Mouse (Mus musculus): ENCODE results near the gene Slc17a7.
"Not testable (repeated sequence)": the region's sequence is repeated elsewhere in the genome, so short reads cannot be mapped to it uniquely, and the experiment has no call there.

Gene Slc17a7

GRCm38 (mm10) chr7:45154096-45154992 lies 9.4 kb upstream of the Slc17a7 start, which contains the start of the genes Pih1d1 and Aldh16a1:
TSS of gene Pih1d1 (plus strand) at chr7:45154303.
TSS of gene Aldh16a1 (minus strand) at chr7:45154584.
- in situ Hi-C loops (cut with MboI, MseI) = no loop called here

- in situ Hi-C loops (cut with MboI, MseI) = no loop called here
Observed at GRCm38 (mm10) chr7:45154993-45155514, 8.7 kb upstream of the Slc17a7 start.

DNA sequence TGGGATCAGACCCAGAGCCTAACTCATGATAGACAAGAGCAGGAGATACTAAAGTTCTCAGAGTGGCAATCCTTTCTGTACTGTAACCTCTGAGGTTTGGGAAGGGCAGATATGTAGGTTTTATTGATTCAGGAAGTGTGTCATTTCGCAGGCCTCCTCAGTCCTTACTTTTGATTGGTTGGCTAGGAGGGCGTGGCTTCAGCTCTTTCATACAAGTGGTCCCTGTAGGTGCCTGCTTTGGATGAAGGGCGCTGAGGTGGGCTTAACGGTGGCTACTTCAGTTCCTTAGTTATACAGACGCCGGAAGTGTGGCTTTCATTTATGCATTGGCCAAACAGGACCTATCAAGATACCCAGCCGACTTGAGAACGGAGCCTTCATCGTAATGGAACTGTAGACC lies 8.2 kb upstream of the Slc17a7 start:
- in situ Hi-C loops (cut with MboI, MseI) = no loop called here

DNA sequence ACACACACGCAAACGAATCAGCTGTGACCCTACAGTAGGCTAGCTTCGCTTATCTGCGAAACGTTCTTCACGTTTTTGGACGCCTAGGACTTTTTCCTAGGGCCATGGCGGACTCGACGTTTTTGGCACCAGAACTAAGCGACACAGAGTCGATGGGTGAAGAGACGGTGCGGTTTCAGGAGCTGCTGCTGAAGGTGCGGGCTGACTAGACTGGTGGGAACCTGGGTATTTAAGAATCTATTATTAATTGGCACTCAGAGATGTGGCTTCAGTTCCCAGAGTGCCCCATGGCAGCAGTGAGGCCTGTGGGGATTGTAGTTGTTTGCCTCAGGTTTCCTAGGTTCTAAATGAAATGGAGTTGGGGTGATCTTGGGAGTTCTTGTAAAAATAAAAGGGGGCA lies 7.5 kb upstream of the Slc17a7 start:
- in situ Hi-C loops (cut with MboI, MseI) = no loop called here

DNA sequence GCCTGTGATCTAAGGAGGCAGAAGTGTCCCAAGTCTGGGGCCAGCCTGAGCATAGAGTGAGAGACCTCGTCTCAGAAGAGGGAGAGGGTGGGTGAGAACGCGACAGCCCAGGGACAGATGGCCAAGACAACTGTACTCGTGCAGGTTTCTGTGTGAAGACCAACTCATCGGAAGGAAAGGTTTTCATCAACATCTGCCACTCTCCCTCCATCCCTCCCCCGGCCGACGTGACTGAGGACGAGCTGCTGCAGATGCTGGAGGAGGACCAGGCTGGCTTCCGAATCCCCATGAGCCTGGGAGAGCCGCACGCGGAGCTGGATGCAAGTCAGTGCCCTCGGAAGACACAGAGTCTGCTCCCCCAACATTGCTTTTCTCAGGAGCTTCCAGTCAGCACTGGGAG lies 6.3 kb upstream of the Slc17a7 start:
- in situ Hi-C loops (cut with MboI, MseI) = no loop called here

DNA sequence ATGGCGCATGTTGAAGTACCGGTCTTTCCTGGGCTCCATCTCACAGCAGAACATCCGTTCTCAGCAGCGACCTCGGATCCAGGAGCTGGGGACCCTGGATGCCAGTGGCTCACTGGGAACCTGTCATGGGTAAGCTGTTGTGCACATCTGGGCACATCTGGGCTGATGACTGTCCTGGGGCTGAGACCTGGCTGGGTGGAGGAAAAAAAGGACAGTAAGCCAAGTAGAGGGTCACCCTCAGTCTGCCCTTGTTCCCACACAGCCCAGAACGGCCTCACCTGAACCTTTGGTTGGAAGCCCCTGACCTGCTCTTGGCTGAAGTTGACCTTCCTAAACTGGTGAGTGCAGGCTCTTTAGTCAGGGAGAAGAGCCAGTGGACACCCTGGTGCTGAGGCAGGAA lies 4.8 kb upstream of the Slc17a7 start:
- in situ Hi-C loops (cut with MboI, MseI) = no loop called here

DNA sequence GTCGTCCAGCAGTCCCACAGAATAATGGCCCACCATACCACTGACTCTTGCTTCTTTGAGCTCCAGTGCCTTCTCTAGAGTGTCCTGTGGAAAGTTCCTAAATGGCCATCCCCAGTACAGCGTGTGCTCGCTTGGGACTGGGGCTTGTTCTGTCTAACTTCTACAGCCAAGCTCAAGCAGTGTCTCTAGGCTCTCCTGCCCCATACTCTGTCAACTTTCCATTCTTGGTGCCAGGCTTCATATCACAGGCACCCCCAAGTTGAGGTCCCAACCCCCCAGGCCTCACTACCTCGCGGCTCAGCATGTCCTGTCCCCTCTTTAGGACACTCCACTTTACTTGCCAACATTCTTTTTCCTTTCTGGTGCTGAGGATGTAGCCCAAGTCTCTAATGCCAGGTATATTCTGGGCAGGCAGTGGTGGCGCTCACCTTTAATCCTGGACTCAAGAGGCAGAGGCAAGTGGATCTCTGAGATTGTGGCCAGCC lies 3.4 kb upstream of the Slc17a7 start:
- in situ Hi-C loops (cut with MboI, MseI) = no loop called here

DNA sequence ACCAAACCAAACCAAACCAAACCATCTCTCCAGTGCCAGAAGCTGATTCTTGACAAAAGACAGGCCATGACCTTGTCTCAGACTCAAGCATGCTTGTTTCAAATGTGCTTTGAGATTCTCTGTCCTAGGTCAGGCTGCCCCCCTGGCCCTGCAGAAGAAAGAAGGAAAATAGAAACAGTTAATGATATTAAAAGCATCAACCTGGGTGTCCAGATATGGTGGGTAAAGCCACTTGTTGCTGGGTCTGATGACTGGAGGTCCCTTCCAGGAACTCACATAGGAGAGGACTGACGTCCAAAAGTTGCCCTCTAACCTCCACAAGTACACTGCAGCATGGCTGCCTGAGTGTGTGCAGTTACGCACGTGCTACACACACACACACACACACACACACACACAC lies 2.9 kb upstream of the Slc17a7 start:
- in situ Hi-C loops (cut with MboI, MseI) = no loop called here

DNA sequence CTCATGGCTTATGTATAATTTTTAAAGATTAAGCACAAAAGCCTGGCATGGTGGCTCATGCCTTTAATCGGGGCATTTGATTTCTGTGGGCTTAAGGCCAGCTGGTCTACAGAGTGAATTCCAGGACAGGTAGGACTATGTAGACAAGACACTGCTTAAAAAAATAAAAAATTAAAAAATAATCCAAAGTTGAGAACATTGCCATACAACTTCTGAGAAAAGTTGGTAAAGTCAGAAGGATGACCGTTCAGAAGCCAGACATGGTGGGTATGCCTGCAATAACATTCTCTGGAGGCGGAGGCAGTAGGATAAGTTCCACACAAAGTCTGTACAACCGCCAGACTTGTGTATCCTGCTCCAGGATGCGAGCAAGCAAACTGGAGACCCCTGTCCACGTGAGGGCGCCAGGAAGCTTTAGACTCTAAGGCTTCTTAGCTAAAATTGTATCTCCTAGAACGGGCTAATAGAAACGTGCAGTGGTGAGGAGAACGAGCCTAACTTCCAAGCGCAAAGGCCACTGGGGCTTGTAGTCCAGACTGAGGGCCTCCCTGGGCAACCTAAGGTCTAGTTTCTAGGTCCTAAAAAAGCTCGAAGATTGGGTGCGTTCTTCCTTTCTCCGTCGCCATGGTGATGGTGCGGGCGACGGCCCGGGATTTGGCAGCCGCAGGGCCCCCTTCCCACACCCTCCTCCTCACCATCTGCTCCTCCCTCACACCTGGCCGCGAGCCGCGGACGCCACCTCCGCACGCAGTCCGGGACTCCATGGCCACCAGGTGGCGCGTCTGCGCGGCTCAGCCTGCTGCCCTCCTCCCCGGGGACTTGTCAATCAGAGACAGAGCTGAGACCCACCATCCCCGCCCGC lies 1.9 kb upstream of the Slc17a7 start:
- in situ Hi-C loops (cut with MboI, MseI) = no loop called here

DNA sequence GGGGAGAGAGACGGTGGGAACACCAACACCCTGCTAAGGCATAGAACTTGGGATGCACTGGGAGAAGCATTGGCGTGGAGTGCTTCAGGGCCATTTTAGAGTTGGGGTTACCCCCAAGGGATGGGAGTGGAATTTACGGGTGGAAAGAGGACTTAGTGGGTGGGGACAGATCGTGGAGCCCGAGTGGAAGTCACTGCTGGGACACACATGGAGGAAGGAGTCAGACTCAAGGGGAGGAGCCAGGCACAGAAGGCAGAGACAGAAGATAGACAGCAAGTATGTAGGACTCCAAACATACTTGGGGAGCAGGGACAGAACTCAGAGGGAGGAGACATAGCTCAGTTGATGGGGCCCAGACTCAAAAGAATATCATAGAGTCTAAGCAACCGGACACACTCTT lies 1.2 kb upstream of the Slc17a7 start:
- in situ Hi-C loops (cut with MboI, MseI) = no loop called here

DNA sequence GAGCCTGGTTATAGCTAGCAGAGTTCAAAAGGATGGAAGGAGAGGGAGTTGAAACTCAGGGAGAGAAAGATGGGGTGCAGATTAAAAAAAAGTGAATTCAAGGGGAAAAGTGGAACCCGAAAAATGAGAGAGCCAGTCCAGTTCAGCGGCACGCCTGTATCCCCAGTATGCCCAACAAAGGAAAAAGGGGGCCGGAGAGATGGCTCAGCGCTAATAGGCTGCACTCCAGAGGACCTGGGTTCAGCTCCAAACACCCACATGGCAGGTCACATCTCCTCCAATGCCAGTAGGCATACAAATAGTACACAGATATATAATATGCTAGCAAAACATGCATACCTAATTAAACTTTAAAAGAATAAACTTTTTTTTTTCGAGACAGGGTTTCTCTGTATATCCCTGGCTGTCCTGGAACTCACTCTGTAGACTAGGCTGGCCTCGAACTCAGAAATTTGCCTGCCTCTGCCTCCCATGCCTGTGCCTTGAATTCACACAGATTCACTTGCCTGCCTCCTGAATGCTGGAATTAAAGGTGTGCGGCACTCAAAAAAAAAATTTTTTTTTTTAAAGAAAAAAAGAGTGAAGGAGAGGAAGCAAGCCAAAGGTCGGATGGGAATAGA lies 643 bp upstream of the Slc17a7 start:
- in situ Hi-C loops (cut with MboI, MseI) = no loop called here

- in situ Hi-C loops (cut with MboI, MseI) = no loop called here
Observed at GRCm38 (mm10) chr7:45164833-45165232, 1.1 kb downstream of the Slc17a7 start.

DNA sequence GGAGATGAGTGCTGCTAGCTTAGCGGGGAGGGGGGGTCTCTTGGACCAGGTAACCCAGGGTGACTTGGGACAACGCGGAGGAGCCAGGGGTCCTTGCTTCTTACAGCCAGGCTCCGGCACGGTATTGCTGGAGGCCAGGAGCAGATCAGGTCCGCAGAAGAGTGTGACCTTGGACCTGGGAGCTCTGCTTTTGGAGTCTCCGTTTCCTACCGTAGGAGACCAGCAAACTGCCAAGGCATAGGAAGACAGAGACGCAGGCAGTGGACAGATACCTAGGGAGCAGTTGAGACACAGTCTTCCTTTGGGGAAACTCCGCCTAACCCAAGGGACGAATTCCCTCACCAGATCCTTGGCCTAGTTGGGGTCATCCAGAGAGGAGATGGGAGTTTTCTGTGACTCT lies 2.0 kb downstream of the Slc17a7 start:
- in situ Hi-C loops (cut with MboI, MseI) = no loop called here

DNA sequence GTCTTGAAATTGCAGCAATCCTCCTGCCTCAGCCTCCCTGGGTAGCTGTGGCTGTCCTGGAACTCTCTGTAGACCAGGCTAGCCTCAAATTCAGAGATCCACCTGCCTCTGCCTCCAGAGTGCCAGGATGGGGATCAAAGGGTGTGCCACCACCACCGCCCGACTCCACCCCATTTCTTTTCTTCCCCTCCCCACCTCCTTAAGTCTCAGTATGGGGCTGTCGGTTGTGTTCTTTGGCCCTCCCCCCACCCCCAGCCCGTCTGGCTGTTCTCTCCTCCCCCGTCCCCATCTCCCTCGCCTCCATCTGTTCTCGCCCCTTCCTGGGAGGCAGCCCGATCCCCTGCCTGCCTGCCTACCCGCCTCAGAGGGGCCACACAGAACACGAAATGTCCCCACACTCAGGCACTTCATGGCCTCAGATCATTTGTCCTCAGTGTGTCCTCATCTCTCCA lies 3.2 kb downstream of the Slc17a7 start:
- in situ Hi-C loops (cut with MboI, MseI) = no loop called here

DNA sequence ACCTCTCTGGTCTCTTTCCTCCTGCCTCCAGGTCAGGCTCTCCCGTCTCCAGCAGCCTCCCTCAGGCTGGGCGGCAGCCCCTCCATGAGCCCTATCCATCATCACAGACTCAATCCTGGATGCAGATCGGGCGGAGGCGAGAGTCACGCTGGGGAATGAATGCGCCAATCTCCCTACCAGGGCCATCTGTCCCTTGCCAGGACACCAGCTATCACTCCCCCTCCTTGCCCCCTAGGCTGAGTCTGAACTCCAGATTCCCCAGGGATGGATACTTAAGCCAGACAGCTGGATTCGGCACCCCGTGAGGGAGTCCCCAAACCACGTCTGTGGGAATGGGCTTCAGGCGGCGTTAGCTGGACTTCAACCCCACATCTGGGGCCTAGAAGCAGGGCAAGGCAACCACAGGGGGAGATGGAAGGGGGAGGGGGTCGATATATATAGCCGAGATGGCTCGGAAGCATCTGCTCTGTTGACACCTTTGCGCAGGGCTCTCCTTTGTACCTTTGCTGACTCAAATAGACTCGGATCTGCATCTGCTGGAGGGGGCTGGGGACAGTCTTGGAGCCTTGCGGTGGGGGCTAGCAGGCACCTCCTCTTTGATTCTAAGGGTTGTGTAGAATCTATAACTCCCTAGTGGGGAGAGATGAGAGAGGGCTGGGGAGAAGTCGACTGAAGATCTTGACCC lies 4.2 kb downstream of the Slc17a7 start:
- in situ Hi-C loops (cut with MboI, MseI) = no loop called here

- in situ Hi-C loops (cut with MboI, MseI) = no loop called here
Observed at GRCm38 (mm10) chr7:45168656-45169055, 4.9 kb downstream of the Slc17a7 start.

- in situ Hi-C loops (cut with MboI, MseI) = no loop called here
Observed at GRCm38 (mm10) chr7:45169495-45169894, 5.7 kb downstream of the Slc17a7 start.

DNA sequence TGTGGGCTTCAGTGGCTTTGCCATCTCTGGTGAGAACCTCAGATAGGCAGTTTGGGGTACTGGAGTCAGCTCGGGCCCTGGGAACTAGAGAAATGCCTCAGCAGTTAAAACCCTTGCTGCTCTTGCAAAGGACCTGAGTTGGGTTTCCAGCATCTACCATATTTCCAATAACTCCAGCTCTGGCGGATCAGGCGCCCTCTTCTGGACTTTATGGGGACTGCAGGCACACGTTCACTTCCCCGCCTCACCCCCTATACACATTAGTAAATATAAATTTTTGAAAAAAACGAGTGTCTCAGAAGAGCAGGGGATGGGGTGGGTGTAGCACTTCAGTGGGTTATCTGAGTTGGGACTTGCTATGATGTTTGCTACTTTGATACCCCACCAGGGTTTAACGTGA lies 9.2 kb downstream of the Slc17a7 start:
- in situ Hi-C loops (cut with MboI, MseI) = no loop called here

- in situ Hi-C loops (cut with MboI, MseI) = not testable (repeated sequence)
Observed at GRCm38 (mm10) chr7:45173772-45174171, 10.0 kb downstream of the Slc17a7 start.

DNA sequence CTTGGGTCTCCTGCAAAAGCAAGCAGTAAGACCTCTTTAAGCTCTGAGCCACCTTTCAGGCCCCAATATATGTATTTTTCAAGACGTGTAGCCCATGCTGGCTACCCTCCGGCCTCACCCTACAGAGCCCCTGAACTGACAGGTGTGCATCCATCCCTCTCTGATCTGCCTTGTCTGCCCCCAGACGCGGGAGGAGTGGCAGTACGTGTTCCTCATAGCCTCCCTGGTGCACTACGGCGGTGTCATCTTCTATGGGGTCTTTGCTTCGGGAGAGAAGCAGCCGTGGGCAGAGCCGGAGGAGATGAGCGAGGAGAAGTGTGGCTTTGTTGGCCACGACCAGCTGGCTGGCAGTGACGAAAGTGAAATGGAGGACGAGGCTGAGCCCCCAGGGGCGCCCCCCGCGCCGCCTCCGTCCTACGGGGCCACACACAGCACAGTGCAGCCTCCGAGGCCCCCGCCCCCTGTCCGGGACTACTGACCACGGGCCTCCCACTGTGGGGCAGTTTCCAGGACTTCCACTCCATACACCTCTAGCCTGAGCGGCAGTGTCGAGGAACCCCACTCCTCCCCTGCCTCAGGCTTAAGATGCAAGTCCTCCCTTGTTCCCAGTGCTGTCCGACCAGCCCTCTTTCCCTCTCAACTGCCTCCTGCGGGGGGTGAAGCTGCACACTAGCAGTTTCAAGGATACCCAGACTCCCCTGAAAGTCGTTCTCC lies 11.0 kb downstream of the Slc17a7 start:
- in situ Hi-C loops (cut with MboI, MseI) = no loop called here
